Mouse (Mus musculus): ENCODE results near the gene Pla2g1b.
"Not testable (repeated sequence)": the region's sequence is repeated elsewhere in the genome, so short reads cannot be mapped to it uniquely, and the experiment has no call there.

The Pla2g1b gene

DNA sequence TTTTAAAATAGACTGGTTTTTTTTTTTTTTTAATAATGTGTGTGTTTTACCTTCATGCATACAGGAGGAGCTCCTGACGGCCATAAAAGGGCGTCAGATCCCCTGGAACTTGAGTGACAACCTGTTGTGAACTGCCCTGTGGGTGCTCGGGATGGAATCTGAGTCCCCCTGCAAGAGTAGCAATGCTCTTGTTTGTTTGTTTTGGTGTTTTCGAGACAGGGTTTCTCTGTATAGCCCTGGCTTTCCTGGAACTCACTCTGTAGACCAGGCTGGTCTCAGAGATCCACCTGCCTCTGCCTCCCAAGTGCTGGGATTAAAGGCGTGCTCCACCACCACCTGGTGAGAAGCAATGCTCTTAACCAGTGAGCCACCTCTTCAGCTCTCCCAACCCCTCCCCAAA, 18.9 kb downstream of the Pla2g1b start:
- DNase-seq, result no peak

DNA sequence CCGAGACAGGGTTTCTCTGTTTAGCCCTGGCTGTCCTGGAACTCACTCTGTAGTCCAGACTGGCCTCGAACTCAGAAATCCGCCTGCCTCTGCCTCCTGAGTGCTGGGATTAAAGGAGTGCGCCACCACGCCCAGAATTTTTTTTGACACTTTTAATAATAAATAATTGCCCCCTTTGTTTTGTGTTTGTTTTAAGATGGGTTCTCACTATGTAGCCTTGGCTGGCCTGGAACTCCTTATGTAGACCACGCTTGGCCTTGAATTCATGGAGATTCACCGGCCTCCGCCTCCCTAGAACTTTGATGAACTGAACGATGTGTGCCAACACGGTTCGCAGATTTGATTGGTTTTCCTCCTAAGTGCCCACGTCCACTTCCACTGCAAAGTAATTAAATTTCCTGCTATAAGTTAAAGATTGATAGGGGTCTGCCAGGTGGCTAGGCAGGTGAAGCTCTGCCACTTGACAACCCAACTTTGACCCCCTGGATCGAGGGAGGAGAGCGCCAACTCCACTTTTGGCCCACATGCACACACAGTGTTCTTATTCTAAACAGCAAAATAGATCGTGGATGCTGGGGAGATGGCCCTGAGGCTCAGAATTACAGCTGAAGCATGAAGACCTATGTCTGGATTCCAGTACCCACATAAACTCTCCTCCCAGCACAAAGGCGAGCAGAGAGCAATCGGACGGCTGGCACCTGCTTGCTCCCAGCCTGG, 19.6 kb downstream of the Pla2g1b start:
- DNase-seq, result no peak

DNA sequence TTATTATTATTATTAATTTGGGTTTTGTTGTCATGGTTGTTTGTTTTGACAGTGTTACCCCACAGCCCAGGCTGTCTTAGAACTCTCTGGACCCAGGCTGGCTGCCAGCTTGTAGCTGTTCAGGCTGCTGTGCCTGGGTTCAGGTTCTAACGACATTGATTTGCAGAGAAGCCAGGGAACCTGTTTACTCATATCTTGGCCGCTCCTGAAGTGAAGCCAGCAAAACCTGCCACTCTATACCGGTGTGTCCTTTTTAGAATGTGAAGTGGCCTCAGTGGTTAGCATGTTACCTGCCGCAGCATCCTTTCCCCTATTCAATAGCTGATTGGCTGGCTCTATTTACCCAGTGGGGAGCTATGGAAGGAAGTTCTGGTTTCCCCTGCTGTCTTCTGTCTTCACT, 20.7 kb downstream of the Pla2g1b start:
- DNase-seq, result no peak

DNA sequence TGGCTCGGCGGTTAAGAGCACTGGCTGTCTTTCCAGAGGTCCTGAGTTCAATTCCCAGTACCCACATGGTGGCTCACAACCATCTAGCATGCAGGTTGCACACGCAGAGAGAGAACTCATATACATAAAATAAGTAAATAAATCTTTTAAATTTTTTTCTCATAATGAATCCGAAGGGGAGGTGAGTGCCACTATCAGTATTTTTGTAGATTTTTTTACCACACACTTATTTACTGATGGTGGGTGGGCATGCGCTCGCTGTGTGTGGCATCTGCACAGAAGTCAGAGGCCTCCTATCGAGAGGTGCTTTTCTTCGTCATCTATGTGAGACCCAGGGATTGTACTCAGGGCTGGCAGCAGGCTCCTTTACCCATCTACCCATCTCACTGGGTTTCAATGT, 21.3 kb downstream of the Pla2g1b start:
- DNase-seq, result no peak

DNA sequence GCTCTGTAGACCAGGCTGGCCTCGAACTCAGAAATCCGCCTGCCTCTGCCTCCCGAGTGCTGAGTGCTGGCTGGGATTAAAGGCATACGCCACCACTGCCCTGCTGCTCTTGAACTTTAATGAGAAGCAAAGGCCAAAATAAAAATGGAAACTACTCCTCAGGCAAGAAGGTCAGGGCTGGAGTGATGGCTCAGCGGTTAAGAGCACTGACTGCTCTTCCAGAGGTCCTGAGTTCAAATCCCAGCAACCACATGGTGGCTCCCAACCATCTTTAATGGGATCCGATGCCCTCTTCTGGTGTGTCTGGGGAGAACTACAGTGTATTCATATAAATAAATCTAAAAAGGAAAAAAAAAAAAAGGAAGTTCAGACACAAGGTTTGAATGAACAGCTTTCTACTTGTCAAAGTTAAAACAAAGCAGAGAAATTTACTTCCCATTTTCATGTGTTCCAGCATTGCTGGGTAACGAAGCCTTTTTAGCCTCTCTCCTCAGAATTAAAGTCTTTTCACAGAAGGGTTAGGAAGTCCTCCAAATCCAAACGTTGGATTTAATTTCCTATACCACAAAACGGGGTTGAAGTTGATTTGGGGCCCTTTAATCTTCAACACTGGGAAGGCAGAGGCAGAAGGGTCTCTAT, 22.0 kb downstream of the Pla2g1b start:
- DNase-seq, result no peak

DNA sequence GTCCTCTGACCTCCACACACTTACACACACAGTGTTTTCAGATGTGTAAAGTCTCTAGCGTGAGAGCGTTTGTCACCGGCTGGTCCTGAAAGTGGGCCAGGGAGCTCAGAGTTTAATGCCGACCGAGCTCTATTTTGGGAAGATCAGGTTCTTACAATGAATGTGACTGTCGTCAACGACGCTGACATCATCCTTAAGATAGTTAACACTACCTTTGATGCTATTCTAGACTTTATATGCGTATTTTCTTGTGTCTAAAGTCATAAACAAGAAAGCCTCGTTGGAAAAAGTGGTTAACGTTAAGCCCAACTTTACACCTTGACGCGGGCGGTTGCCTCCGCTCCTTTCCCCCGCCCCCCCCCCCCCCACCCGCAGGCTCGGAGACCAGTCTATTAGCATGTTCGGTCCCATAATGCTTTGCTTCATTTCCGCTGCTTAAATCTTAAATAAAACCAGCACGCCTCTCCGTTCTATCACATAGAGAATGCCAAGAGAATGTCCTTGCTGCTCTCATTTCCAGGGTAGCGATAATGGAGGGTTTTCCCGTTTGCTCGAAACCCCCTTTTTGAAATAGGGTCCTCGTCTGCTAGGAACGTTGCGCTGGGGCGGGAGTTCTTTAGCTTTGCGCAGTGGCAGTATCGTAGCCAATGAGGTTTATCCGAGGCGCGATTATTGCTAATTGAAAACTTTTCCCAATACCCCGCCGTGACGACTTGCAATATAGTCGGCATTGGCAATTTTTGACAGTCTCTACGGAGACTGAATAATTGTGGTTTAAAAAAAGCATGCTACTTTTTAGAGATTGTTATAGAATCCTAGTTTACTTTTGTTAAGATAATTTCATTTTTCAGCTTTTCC, 23.0 kb downstream of the Pla2g1b start:
- DNase-seq, result peak; percentile 90

DNA sequence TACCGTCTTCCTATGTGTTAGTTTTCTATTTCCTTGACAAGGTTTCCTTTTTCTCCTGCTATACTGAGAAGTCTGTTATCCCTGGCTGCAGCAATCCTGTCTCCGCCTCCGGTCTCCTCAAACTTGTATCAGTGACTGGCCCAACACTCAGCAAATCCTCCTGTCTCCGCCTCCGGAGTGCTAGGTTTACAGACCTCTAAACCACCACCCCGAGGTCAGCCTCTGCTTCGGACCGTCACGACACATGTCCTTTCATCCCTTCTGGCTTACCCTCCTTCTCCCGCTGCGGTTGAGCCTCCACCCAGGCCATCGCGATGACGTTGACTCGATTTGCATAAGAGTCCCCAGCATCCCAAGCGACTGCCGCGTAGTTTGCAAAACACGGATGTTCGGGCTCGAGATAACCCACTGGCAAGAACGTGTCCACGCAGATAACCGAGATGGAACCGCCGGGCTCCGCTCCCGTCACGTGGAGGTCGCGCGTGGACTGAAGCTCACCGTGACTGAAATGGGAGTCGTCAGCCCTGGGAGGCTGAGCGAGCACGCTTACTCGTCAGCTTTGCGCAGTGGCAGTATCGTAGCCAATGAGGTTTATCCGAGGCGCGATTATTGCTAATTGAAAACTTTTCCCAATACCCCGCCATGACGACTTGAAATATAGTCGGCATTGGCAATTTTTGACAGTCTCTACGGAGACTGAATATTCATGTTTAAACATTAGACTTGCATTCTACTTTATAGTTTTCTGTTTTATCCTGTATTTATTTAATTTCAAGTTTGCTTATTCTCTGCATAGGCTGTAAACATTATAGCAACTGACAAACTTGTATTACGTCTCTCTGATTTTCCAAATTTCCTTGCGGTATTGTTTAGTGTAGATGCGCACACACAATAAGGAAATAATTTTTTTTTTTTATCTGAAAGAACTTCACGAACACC, 23.9 kb downstream of the Pla2g1b start:
- peak; percentile 92 for DNase-seq

DNA sequence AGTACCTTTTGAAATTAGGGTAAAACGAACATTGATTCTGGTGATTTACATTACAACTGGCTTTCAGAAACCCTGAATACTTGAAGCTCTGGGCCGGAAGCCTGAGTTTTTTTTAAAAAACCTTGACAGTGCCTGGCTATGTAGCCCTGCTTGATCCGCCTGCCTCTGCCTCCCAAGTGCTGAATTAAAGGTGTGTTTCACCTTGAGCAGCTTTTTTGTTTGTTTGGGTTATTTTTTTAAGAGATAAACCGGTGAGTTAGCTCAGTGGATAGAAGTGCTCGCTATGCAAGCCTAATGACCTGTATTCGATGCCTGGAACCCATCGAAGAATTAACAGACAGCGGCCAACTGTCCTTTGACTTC, 24.6 kb downstream of the Pla2g1b start:
- no peak for DNase-seq

DNA sequence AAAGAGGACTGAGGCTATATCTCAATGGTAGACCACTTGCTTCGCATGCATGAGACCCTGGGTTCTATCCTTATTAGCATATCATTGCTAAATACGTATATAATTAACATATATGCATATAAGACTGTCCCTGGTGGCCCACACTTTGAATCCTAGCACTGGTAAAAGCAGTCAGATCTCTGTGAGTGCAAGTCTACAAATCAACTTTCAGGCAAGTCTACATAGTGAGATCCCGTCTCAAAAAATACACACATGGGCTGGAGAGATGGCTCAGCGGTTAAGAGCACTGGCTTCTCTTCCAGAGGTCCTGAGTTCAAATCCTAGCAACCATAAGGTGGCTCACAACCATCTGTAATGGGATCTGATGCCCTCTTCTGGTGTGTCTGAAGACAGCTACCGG, 25.0 kb downstream of the Pla2g1b start:
- no peak for DNase-seq

DNA sequence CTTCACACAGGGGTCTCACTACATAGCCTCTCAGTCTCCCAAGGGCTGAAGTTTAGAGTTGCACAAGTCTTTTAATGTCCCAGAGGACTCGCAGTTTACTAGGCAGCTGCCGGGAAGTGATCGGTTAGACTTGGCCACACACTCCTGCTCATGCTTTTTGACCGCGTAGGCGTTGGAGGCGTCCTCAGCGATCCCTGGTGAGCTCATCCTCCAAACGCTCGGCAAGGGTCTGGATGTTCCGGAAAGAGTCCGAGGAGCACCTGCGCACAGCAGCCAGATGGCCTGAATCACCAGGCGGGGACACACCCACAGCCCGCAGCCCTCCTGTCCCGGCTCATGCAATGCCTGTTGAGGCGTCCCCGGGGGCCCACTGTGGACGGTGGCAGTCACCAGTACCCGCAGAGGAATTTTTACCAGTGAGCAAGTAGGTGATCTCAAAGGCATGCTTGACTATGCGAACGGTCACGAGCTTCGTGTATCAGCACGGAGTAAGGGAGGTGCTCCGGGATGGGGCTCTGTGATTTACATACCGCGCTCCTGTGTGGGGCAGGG, 25.8 kb downstream of the Pla2g1b start:
- DNase-seq, result peak; percentile 71

DNA sequence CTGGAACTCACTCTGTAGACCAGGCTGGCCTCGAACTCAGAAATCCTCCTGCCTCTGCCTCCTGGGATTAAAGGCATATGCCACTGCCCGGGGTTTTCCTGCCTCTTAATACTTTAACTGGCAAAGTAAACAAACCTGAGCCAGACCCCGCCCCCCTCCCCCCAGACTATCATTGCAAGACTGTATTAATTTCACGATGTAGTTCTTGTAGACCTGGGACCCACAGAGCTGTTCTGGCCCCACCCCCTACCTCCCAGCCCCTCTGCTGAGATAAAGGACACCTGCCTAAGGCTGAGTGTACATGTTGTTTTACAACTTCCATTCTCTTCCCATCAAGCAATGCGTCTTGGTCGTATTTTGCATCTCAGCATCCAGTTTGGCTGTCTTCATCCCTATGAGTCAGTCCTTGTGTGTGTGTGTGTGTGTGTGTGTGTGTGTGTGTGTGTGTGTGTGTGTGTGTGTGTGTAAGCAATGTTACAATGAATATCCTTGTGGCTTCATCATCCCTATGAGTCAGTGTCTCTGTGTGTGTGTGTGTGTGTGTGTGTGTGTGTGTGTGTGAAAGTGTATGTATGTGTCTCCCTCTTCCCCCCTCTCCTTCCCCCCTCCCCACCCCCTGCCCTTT, 26.8 kb downstream of the Pla2g1b start:
- no peak for DNase-seq

DNA sequence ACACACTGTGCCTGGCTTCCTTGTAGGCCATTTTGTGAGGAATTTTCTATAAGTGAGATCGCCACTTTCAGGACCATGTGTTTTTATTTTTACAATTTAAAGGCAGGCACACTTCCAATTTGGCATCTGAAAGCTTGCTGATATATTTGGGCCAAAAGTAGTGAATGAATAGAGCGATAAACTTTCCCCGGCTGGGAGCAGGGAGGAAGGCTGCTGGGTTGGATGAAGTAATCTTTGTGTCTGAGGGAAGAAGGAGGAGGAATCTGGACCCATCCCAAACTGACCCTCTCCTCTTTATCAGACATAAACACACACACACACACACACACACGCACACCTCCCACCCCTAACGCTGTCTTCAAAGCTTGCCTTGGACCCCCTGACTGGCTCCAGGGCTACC, 27.4 kb downstream of the Pla2g1b start:
- no peak for DNase-seq

DNA sequence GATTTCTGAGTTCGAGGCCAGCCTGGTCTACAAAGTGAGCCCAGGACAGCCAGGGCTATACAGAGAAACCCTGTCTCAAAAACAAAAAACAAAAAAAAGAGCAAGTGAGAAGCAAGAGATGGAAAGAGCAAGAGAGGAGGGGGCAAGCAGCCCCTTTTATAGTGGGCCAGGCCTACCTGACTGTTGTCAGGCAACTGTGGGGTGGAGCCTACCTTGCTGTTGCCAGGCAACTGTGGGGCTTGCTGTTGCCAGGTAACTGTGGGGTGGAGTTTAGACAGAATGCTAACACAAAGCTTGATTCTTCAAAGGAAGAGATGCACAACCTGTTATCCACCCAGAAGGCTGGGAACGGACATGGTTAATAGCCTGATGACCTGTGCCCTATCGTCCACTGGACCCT, 29.6 kb downstream of the Pla2g1b start:
- DNase-seq, result not testable (repeated sequence)

DNA sequence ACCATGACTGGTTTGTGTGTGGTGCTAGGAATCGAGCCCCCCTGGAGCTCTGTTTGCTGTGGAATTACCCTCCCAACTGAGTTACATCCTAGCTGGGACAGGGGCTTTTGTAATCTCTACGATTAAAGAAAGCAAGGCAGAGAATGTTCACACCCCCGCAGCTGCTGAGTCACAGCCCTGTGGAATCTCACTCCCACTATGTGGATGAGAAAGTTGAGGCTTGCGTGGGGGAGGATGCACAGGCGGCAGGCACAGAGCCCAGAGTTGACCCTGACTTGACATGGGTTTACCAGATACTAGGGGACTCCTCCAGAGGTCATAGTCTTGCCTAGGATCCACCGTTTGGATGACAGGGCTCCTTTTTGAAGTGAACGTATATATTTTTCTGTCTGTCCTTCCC, 31.0 kb downstream of the Pla2g1b start:
- no peak for DNase-seq

DNA sequence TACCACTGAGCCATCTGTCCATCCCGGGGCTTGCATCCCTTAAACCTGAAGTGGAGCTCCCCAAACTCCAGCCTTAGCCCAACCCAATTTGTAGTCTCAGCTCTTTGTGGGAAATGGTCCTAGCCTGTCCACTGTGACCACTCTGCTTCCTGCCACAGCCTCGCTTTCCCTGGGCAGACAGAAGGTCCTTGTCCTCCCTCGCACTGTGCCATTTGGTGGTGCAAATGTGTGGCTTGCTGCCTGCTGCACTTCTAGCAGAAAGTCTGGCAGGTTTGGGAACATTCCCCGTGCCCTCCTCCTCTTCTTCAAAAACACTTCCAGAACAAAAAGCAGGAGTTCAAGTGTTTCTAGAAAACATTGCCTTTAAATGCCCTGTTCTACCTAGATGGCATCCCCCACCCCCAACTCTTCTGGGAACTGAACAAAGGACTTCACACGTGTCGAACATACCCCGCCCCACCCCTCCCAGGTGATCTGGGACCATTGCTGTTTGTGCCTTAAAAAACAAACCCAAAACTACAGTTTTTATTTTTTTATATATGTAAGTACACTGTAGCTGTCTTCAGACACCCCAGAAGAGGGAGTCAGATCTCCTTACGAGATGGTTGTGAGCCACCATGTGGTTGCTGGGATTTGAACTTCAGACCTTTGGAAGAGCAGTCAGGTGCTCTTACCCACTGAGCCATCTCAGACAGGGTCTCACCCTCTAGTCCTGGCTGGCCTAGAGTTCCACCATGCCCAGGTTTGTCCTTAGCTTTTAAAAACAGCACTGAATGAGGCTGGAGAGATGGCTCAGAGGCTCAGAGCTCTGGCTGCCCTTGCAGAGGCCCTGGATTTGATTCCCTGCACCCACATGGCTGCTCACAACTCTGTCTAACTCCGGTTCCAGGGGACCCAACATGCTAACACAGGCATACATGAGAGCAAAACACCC, 32.5 kb downstream of the Pla2g1b start:
- no peak for DNase-seq

DNA sequence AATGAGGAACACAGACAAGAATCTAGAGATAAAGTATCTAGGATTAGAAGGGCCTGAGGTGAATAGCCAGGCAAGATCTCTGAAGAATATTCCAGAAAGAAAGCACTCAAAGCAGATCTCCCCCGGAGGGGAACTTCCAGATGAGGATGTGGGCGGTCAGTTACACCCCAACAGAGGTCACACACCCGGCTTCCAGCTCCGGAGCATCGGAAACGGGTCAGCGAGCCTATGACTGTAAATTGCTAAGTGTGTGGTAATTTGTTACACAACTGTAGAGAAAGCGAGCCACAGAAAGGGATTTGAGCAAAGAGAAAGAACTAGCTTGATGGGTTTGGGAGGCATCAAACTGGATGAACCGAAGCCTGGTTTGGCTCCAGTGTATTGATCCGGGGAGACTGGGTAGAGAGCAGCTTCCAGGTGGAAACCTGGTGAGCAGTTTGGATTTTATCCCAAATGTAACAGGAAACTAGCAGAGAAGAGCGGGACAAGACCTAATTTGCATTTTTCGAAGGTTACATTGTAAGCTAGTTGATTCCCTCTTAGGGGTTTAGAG, 34.4 kb downstream of the Pla2g1b start:
- DNase-seq, result peak; percentile 66

DNA sequence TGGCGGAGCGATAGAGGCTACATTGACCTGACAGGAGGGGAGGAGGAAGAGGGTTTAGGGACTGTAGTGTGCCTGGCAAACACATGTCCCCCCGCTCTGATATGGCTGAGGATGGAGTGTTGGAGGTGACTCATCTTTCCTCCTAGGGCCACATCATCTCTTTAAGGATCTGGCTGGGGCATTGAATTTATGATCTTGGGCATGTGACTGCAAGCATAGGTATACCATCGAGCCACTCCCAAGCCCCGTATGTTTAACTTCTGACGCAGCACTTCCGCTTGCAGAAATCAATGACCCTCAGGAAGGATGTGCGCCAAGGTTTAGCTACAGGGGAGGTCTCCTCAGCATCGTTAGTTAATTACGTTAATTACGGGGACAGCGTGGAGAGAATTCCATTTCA, 37.0 kb downstream of the Pla2g1b start:
- no peak for DNase-seq

DNA sequence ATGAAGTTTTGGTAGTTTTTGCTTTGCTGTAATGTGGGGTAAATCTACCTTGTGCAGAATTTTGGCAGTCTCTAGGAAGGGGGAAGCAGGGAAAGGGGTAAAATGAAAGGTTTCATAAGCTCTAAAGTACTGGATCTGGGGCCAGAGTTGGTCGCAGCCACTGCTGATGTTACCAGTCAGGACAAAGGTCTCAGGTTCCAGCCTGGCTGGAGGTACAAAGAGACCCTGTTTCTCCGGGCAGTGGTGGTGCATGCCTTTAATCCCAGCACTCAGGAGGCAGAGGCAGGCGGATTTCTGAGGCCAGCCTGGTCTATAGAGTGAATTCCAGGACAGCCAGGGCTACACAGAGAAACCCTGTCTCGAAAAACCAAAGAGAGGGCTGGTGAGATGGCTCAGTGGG, 39.6 kb downstream of the Pla2g1b start:
- DNase-seq, result not testable (repeated sequence)

DNA sequence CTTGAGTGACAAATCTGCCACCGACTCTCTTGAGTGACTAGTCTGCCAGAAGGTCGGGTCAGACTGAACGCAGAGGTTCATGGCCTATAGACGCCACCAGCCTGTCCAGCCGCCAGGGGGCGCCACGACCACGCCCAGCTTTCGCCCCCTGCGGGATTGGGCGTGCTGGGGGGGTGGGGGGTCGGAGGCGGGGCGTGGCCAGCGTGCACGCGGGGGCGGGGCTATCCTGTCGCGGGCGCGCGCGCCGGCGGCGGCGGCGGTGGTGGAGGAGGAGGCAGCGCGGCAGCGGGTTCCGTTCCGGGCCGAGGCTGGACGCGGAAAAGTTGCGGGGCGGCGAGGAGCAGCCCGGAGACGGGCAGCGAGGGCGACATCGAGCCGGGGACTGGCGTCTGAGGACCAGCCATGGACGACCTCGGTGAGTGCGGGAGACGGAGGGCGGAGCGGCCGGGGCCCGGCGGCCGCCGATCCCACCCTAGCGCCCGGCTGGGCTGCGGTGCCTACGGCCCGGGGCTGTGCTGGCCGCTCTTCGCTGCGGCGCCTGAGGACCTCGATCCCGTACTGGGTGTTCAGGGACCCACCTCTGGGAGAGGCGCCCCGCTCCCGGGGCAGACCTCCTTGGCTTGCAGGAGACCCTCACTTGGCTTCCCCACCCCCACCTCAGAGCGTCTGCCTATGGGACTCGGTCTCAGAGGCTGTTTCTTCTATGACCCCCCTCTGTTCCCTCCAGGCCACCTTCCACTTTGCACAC, 40.6 kb downstream of the Pla2g1b start, which contains the start of gene Pxn:
Gene Pxn (plus strand): TSS at position 223 of the 748 bp plus-strand sequence.
- peak; percentile 93 for DNase-seq

Data from lung, postnatal 36 days (tissue).